Mouse (Mus musculus) thymus, adult 2 months (tissue): ENCODE results near the gene Soga1. TPM values are rescaled to one million over a fixed set of nuclear protein-coding genes. Genes with fewer than 3 reads are reported as not detected.

Source experiments
- DNase-seq: peaks from one replicate; pipeline ENCODE4 v3.0.0; 2021
- H3K27ac ChIP-seq: fragments of 200-500 bp; 2 replicates; pipeline ENCODE4 v1.5.1; 2012; ENCODE audit warnings: low read length, control low read depth; ENCODE audit not compliant: control insufficient read depth, insufficient read depth
- H3K27me3 ChIP-seq: fragments of 200-500 bp; 2 replicates; pipeline ENCODE4 v1.6.1; 2012; ENCODE audit warnings: mild to moderate bottlenecking, low read length, moderate library complexity, mixed read lengths; ENCODE audit not compliant: control insufficient read depth, insufficient read depth
- H3K36me3 ChIP-seq: fragments of 200-500 bp; 2 replicates; pipeline ENCODE4 v1.6.1; 2012; ENCODE audit warnings: mild to moderate bottlenecking, low read length, moderate library complexity; ENCODE audit not compliant: control insufficient read depth, insufficient read depth
- H3K4me1 ChIP-seq: fragments of 200-500 bp; replicated peaks from 2 replicates; pipeline ENCODE4 v1.6.1; 2012; ENCODE audit warnings: low read length; ENCODE audit not compliant: control insufficient read depth, insufficient read depth
- H3K4me3 ChIP-seq: fragments of 200-500 bp; 2 replicates; pipeline ENCODE4 v1.5.1; 2012; ENCODE audit warnings: mild to moderate bottlenecking, low read length, control low read depth, moderate library complexity; ENCODE audit not compliant: control insufficient read depth, insufficient read depth
- CTCF ChIP-seq: fragments of 200-500 bp; IDR thresholded peaks from 2 replicates; pipeline ENCODE4 v1.5.1; 2012; ENCODE audit warnings: mild to moderate bottlenecking, control low read depth, low read length, moderate library complexity, borderline replicate concordance; ENCODE audit not compliant: control insufficient read depth, poor library complexity, insufficient read depth; ENCODE audit errors: extremely low read depth
- POLR2A ChIP-seq: fragments of 200-500 bp; IDR thresholded peaks from 2 replicates; pipeline ENCODE4 v1.6.1; 2012; ENCODE audit warnings: mild to moderate bottlenecking, low read length, control low read depth, moderate library complexity; ENCODE audit not compliant: control insufficient read depth, poor library complexity, insufficient read depth; ENCODE audit errors: extremely low read depth
- WGBS: fragments of 180-500 bp; shearing (Covaris S2); methylation state at CpG from one replicate; pipeline ENCODE4 v1.1.7; 2018; 5-methylcytosine and 5-hydroxymethylcytosine counted together
- polyA plus RNA-seq: library from polyadenylated mRNA; depleted of rRNA; stranded (reverse); fragments of >200 nt; gene quantifications from 2 replicates; pipeline ENCODE4 v1.2.3, GENCODE M21; 2012

Soga1 gene
- polyA plus RNA-seq, 1 experiment, result 5.2 TPM

DNA sequence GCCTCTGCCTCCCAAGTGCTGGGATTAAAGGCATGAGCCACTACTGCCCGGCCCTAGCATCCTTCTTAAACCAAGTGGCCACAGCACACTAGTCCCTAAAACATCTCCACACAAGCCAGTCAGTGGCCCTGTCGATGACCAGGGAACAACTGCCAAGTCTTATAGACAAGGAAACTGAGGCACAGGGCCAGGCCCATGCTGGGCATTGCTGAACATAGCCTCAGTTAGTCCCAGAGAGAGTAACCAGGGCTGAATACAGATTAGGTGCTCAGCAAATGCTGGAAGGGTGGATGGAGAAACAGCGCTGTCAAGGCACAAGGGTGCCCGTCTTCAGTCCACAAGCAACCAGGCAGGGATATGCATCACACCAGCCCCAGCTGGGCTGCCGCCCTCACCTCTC lies 25.9 kb downstream of the Soga1 start:
- no peak overlapping the region for H3K27ac ChIP-seq
- WGBS, result 95% methylated on average over 5 of the region's 5 CpGs

DNA sequence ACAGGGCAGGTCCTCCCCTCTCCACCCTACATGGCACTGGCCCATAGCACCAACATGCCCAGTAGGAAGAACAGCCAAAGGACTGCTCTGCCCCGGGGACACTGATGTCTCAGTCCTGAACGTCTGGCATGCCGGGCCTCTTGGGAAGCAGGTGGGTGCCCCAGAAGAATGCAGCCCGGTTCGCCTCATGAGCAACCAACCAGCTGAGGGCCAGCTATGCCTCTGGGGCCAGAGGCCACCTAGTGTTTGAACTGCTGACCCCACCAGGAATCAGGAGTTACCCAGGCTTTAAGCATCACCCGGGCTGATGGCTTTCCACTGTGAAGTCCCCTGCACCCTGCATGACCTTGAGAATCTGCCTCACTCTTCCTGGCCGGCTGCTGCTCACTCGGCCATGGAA lies 26.6 kb downstream of the Soga1 start:
- TF ChIP-seq CTCF, result no peak
- TF ChIP-seq POLR2A, result no peak
- Histone ChIP-seq H3K27ac (no peak overlapping the region), H3K36me3 (no peaks in the 10 kb centered on the region), H3K4me3 (no peak overlapping the region), H3K4me1 (no peaks in the 10 kb centered on the region), H3K27me3 (no peaks in the 10 kb centered on the region)
- WGBS, result 93% methylated on average over 8 of the region's 8 CpGs
- DNase-seq, result no peak

More for the DNA sequence above, 25.9 kb downstream of the Soga1 start:
- H3K4me3 ChIP-seq, result no peak overlapping the region
- H3K27me3 ChIP-seq, result no peaks in the 10 kb centered on the region
- TF ChIP-seq CTCF (no peak), POLR2A (no peak)
- H3K36me3 ChIP-seq, result no peaks in the 10 kb centered on the region
- no peak for DNase-seq
- H3K4me1 ChIP-seq, result peaks cover under 1% of the 10 kb centered on the region

DNA sequence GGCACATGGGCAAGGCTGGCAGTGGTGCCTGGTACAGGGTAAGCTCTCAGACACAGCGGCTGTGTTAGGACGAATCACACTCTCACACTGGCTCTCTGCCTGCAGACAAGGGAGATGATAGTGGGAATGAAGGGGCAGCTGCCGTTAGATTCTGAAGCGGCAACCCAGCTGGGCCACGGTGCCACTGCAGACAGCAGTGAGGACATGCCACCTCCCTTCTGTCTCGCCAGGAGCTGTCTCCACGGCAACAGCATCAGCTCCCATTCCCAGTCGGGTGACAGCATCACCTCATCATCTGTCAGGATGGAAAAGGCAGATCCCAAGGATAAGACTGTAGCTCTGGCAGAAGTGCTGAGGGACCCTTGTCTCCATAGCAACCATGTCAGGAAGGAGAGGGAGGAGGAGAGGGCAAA lies 29.2 kb downstream of the Soga1 start:
- Histone ChIP-seq H3K27ac (no peak overlapping the region), H3K4me1 (no peaks in the 10 kb centered on the region), H3K4me3 (no peak overlapping the region), H3K36me3 (no peaks in the 10 kb centered on the region), H3K27me3 (no peaks in the 10 kb centered on the region)
- no peak for DNase-seq
- 97% methylated on average over 8 of the region's 8 CpGs for WGBS
- no peak for TF ChIP-seq POLR2A
- TF ChIP-seq CTCF, result no peak

DNA sequence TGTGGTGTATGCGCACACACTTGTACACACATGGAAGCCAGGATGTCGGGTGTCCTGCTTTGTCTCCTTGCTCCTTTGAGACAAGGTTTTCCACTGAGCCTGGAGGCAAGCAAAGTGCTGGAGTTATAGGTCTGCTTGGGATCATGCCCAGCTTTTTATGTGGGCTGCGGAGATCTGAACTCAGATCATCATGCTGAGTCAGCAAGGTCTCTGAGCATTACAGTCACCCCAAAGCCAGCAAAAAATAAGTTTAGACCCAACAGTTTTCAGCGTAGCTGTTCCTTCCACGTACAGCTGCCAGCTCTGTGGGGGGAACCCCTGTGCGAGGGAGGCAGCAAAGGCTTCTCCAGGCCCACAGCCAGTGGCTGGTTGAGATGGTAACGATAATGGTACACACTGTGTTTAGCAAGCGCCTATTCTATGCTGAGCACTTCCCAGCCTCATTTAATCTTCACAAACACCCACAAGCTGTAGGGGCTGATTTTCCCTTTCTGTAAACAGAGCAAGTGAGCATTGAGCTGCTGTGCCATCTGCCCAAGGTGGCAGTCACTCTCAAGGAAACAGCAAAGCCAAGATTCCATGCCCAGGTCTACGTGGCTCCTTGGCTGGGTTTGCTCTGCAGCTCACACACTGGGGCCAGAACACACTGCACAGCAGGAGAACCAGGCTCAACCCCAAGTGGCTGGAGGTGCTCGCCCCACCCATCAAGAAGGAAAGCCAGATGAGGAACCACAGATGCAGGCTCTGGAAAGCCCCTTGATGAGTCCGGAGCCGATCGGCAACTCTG lies 30.5 kb downstream of the Soga1 start:
- Histone ChIP-seq H3K27me3 (no peaks in the 10 kb centered on the region), H3K36me3 (no peaks in the 10 kb centered on the region), H3K27ac (no peak overlapping the region), H3K4me3 (no peak overlapping the region), H3K4me1 (no peaks in the 10 kb centered on the region)
- DNase-seq, result no peak
- WGBS, result 88% methylated on average over 13 of the region's 13 CpGs
- TF ChIP-seq POLR2A, result no peak

DNA sequence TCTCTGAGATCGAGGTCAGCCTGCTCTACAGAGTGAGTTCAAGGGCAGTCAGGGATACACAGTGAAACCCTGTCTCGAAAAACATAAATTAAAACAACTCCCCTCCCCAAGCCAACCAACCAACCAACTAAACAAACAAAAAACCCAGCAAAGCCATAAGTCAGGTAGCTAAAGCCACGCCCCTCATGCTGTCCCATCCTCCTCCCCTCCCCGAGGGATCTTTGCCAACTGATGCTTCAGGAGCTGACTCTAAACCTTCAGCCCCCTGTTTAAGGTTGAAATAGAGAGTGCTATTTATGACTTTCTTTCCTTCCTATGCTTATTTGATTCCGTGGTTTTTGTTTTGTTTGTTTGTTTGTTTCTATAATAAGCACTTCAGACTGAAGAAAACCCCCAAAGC lies 32.1 kb downstream of the Soga1 start:
- Histone ChIP-seq H3K4me1 (no peaks in the 10 kb centered on the region), H3K27ac (no peak overlapping the region), H3K4me3 (no peak overlapping the region), H3K27me3 (no peaks in the 10 kb centered on the region), H3K36me3 (no peaks in the 10 kb centered on the region)
- no peak for TF ChIP-seq POLR2A
- TF ChIP-seq CTCF, result no peak
- 89% methylated on average over 5 of the region's 5 CpGs for WGBS
- no peak for DNase-seq

DNA sequence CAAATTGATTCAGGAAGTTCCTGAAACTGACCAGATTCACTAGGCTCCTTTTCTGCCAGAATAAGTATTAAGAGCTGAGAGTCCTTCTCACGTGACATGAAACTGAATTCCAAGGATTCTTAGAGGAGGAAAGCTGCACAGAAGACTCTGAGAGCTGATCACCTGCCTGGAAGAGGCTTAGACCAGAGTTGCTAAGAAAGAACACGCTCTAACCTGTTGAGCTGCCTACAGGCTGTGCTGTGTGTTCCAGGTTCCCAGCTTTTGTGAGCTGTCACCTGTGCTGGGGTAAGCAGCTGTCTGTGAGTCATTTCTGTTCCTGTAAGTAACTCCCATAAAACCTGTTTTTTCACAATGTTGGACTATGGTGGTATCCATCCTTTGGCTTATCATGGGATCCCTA lies 33.1 kb downstream of the Soga1 start:
- WGBS, result 89% methylated on average over 2 of the region's 2 CpGs

DNA sequence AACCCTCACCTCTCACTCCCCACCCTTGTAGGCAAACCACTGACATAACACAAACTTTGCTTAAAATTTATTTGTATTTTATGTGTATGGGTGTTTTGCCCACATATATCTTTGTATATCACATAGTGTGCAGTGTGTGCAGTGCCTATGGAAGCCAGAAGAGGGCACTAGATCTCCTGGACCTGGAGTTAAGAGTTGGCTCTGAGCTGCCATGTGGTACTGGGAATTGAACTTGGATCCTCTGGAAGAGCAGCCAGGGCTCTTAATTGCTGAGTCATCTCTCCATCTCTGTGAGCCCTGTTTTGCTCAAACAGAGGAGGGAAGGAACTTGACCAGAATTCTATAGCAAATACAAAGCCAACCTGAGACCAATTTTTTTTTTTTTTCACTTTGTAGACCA lies 35.1 kb downstream of the Soga1 start:
- no peaks in the 10 kb centered on the region for H3K4me1 ChIP-seq

More for the DNA sequence above, 33.1 kb downstream of the Soga1 start:
- DNase-seq, result no peak
- H3K4me1 ChIP-seq, result no peaks in the 10 kb centered on the region
- no peaks in the 10 kb centered on the region for H3K27me3 ChIP-seq
- H3K4me3 ChIP-seq, result no peak overlapping the region
- H3K27ac ChIP-seq, result no peak overlapping the region
- H3K36me3 ChIP-seq, result no peaks in the 10 kb centered on the region
- no peak for TF ChIP-seq CTCF
- TF ChIP-seq POLR2A, result no peak

More for the DNA sequence above, 35.1 kb downstream of the Soga1 start:
- no peak overlapping the region for H3K4me3 ChIP-seq
- TF ChIP-seq POLR2A (no peak), CTCF (no peak)
- no peak overlapping the region for H3K27ac ChIP-seq
- DNase-seq, result no peak
- H3K36me3 ChIP-seq, result no peaks in the 10 kb centered on the region
- no peaks in the 10 kb centered on the region for H3K27me3 ChIP-seq
